Mouse (Mus musculus) megakaryocyte, embryonic 14.5 days (primary cell): ENCODE measurements around the gene Tulp4.

Source experiments
- FLI1 ChIP-seq: IDR thresholded peaks from 2 replicates; pipeline ENCODE4 v1.6.1; 2012; ENCODE audit warnings: low read length, inconsistent platforms, mixed read lengths
- GATA1 ChIP-seq: IDR thresholded peaks from 3 replicates; pipeline ENCODE4 v1.6.1; 2012; ENCODE audit warnings: mixed read lengths, low read length, inconsistent platforms, borderline replicate concordance

- TF ChIP-seq GATA1 (no peak), FLI1 (no peak)
Observed at GRCm38 (mm10) chr17:6186651-6187050, 80.4 kb downstream of the Tulp4 start.
